Mouse (Mus musculus) forebrain, embryonic 16.5 days (tissue): ENCODE results near the gene Nploc4. TPM values are rescaled to one million over a fixed set of nuclear protein-coding genes. Genes with fewer than 3 reads are reported as not detected.

Source experiments
- ATAC-seq: fragments of 200-750 bp; cut with Nextera tagmentation; 2 replicates; pipeline ENCODE4 v1.8.0; 2017; ENCODE audit warnings: mild to moderate bottlenecking, moderate library complexity
- H3K27ac ChIP-seq: fragments of 300-500 bp; sonication (generic); 2 replicates; pipeline ENCODE4 v1.5.1; 2014; ENCODE audit warnings: low read length, control low read depth
- H3K27me3 ChIP-seq: fragments of 300-500 bp; sonication (generic); replicated peaks from 2 replicates; pipeline ENCODE4 v1.6.1; 2014; ENCODE audit warnings: low read length; ENCODE audit not compliant: control insufficient read depth, insufficient read depth
- H3K36me3 ChIP-seq: fragments of 300-500 bp; sonication (generic); 2 replicates; pipeline ENCODE4 v1.6.1; 2014; ENCODE audit not compliant: control insufficient read depth, insufficient read depth
- H3K4me1 ChIP-seq: fragments of 300-500 bp; sonication (generic); replicated peaks from 2 replicates; pipeline ENCODE4 v1.6.1; 2014; ENCODE audit warnings: low read length; ENCODE audit not compliant: control insufficient read depth, insufficient read depth
- H3K4me2 ChIP-seq: fragments of 300-500 bp; sonication (generic); 2 replicates; pipeline ENCODE4 v1.6.1; 2014; ENCODE audit warnings: mild to moderate bottlenecking, low read length, control low read depth
- H3K4me3 ChIP-seq: fragments of 300-500 bp; sonication (generic); replicated peaks from 2 replicates; pipeline ENCODE4 v1.5.1; 2014; ENCODE audit warnings: mild to moderate bottlenecking, low read length, control low read depth
- H3K9ac ChIP-seq: fragments of 300-500 bp; sonication (generic); replicated peaks from 2 replicates; pipeline ENCODE4 v1.6.1; 2014; ENCODE audit warnings: low read depth, low read length, control low read depth
- H3K9me3 ChIP-seq: fragments of 300-500 bp; sonication (generic); 2 replicates; pipeline ENCODE4 v1.6.1; 2016; ENCODE audit warnings: low read length; ENCODE audit not compliant: control insufficient read depth
- WGBS: fragments of 180-500 bp; shearing (Covaris S2); extraction: QIAGEN DNeasy Blood & Tissue Kit; methylation state at CpG from one replicate; pipeline ENCODE4 v1.1.7; 2014; 5-methylcytosine and 5-hydroxymethylcytosine counted together
- polyA plus RNA-seq: library from polyadenylated mRNA; unstranded; fragments of >200 nt; fragmentation: Nextera tagmentation; extraction: Ambion mirVana; gene quantifications from 2 replicates; pipeline ENCODE4 v1.2.1, GENCODE M21; 2015

The Nploc4 gene
- polyA plus RNA-seq, 1 experiment from 2014 or later = 32.0 TPM

DNA sequence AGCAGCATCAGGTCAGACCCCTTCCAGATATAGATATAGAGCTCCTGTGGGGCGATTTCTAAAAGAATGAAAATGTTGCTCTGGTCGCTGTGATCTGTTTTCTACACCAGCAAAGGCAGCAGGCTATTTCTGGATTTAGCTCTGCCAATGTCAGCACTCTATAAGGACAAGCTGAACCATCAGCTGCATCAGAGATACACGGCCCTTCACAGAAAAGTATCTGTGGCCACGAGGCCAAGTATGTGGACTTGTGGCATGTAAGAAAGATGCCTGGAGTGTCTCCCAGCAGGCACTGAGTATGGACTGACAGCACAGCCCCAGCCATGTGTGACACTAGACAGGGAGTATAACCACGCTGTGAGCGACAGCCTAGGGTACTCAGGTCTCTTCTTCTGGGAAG is 50.9 kb downstream of the Nploc4 start:
- Histone ChIP-seq H3K4me3 (no peak overlapping the region), H3K27me3 (no peaks in the 10 kb centered on the region), H3K4me2 (no peak overlapping the region), H3K27ac (no peak overlapping the region), H3K4me1 (no peaks in the 10 kb centered on the region), H3K36me3 (peaks cover 26% of the 10 kb centered on the region), H3K9me3 (no peaks in the 10 kb centered on the region), H3K9ac (no peak overlapping the region)
- WGBS = 94% methylated on average over 6 of the region's 6 CpGs
- no peak for ATAC-seq

DNA sequence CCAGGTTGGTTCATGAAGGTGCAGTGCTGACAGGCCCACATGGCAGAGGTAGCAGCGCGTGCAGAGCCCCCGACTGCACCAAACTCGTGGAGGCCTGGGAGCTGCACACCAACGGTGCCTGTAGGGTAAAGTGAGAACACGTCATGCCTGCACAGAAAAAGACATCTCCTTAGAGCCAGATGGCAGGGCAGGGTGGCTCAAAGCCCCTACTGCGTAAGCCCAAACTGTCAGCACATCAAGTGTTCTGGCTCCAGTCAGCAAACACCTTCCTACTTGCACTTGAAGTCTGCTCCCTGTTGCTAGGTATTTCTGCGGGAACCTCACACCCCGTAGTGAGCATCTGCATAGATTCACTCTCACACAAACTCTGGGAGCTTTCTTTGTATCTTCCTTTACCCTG is 55.0 kb downstream of the Nploc4 start:
- Histone ChIP-seq H3K9ac (no peak overlapping the region), H3K4me2 (no peak overlapping the region), H3K4me1 (peaks cover 14% of the 10 kb centered on the region)

DNA sequence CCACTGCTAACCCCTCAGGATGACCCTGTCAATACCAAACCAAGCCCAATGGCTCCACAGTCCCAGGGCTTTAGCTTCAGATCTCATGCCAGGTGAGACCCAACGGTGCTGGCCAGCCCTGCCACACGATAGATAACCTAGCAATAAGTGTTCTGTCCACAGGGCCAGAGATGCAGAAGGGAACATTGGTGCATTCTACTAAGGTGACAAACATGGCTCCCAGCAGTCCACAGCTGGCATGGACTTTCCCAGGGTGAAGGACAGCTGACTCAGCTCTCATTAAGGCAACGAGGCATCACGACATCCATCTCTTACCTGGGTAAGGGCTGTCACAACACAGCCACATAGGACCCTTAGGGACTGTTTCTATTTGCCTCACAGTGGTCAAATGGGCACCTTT is 56.4 kb downstream of the Nploc4 start:
- Histone ChIP-seq H3K27me3 (no peaks in the 10 kb centered on the region), H3K4me3 (no peak overlapping the region), H3K9ac (no peak overlapping the region), H3K4me1 (peaks cover 27% of the 10 kb centered on the region), H3K9me3 (no peaks in the 10 kb centered on the region), H3K36me3 (peaks cover 26% of the 10 kb centered on the region), H3K27ac (no peak overlapping the region), H3K4me2 (no peak overlapping the region)
- ATAC-seq = no peak
- WGBS = 92% methylated on average over 4 of the region's 4 CpGs

More for the DNA sequence above, 55.0 kb downstream of the Nploc4 start:
- Histone ChIP-seq H3K4me3 (no peak overlapping the region), H3K27me3 (no peaks in the 10 kb centered on the region), H3K27ac (no peak overlapping the region), H3K36me3 (peaks cover 26% of the 10 kb centered on the region), H3K9me3 (no peaks in the 10 kb centered on the region)
- WGBS = 92% methylated on average over 9 of the region's 9 CpGs
- no peak for ATAC-seq

DNA sequence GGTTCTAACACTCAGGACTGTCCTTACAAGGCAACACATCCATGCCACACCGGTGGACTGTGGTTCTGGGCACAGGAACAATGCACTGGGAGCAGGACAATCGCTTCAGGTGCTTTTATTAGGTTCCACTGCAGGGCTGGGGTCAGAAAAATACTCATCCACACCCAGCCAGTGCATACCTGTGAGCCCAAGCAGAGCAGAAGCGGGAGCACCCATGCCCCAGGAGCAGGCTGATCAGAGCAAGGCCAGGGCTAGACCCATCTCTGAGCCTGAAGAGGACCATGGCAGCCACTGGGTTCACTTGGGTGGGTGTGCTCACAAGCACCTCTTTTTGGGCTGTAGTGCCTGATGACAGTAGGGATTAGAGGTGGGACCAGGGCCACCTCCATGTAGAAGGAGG is 57.2 kb downstream of the Nploc4 start:
- WGBS = 95% methylated on average over 3 of the region's 3 CpGs
- Histone ChIP-seq H3K9me3 (no peaks in the 10 kb centered on the region), H3K27ac (no peak overlapping the region), H3K9ac (no peak overlapping the region), H3K4me2 (no peak overlapping the region), H3K27me3 (no peaks in the 10 kb centered on the region), H3K4me3 (no peak overlapping the region), H3K36me3 (peaks cover 30% of the 10 kb centered on the region), H3K4me1 (peaks cover 28% of the 10 kb centered on the region)
- ATAC-seq = no peak

DNA sequence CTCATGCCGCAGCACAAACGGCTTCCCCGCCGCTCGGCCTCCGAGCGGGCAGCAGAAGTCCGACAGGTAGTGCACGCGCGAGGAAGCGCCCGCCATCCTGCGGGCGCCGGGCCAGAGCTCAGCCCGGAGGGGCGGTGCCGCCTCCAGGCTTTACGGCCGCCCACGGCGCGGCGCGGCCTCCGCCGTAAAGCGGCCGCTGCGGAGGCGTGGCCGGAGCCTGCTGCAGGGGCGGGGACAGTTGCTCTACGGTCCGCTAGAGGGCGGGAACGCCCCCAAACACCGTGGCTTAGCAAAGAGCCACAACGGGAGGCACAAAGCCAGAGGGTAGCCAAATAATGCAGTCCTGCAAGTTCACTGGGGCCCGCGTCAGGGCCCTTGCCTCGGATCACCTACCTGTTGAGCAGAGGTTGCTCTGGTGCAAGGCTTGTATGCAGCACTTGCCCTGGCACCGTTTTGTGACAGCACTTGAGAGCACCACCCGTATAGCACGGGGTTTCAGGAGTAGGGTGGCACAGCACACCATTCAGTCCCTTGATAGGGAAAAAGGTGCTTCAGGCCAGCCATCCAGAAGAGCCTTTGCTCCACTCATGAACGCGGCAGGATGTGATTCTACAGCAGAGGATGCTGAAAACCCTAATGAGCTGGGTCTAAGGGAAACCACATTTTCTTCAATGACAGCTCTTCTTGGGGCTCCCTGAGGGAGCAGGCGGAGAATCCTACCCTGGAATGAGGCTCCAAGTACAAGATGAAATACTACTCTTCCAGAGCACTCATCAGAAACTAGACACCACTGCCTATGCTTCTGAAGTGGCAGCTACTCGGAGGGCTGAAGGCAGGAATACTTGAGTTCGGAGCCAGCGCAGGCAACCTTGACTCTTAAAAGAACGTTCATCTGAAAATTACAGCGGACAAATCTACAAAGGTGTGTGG is 58.6 kb downstream of the Nploc4 start, which contains the start of gene Faap100:
Gene Faap100 (minus strand): TSS at position 154 of the 930 bp plus-strand sequence.
- peaks cover 34% of the 10 kb centered on the region for H3K36me3 ChIP-seq
- peak within 1 kb of the TSS; percentile 92 for H3K4me3 ChIP-seq
- peak within 1 kb of the TSS; percentile 87 for H3K9ac ChIP-seq
- H3K9me3 ChIP-seq = no peaks in the 10 kb centered on the region
- no peaks in the 10 kb centered on the region for H3K27me3 ChIP-seq
- peak; percentile 84 for ATAC-seq
- 9% methylated on average over 53 of the region's 54 CpGs for WGBS
- peaks cover 33% of the 10 kb centered on the region for H3K4me1 ChIP-seq
- H3K4me2 ChIP-seq = peak within 1 kb of the TSS; percentile 94
- H3K27ac ChIP-seq = peak within 1 kb of the TSS; percentile 81

DNA sequence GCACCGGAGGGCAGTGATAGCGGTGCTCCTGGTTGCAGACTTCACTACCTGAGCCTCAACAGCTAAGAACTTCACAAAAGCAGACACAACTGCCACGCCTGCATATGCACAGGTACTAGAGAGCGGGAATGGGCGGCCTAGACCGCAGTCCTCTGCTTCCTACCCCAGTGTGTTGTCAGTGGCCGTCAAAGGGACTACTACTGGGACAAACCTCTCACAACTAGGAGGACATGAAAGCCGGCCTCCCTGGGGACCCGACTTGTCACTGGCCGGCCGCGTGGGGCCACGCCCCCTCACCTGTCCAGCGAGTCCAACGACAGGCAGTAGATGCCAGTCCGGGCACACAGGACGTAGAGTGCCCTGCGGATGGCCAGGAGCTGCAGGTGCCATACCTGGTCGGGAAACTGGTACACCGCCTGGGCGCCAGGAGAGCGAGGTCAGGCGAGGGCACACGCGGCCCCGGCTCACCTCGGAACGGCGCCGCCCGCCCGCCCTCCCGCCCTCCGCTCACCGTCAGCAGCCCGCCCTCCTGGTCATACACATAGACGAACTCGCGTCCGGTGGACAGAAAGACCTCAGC is 59.4 kb downstream of the Nploc4 start:
- Histone ChIP-seq H3K27me3 (no peaks in the 10 kb centered on the region), H3K9me3 (no peaks in the 10 kb centered on the region), H3K9ac (peak overlapping the region; percentile 87), H3K4me1 (peaks cover 35% of the 10 kb centered on the region), H3K4me3 (peak overlapping the region; percentile 92), H3K4me2 (peak overlapping the region; percentile 94), H3K27ac (peak overlapping the region; percentile 81; the same call in 1 of the 2 replicates), H3K36me3 (peaks cover 34% of the 10 kb centered on the region)
- ATAC-seq = peak; percentile 16
- 3% methylated on average over 35 of the region's 40 CpGs for WGBS

DNA sequence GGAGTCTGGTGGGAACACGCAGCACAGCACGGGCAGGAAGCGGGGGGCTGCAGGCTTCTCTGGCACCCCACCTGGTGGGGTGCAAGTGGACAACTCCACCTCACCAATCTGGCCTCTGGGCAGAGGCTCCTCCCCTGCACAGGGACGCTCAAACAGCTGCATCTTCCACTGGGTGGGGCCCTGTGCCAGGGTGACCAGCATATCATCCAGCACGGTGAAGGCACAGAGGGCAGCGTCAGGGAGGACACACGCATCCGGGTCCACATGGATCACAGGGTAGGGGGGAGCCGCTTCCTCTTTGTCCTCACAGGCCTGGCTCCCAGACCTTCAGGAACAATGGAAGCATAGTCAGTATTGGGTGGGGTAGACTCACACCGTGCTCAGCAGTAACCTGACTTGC is 60.2 kb downstream of the Nploc4 start:
- Histone ChIP-seq H3K27ac (no peak overlapping the region), H3K36me3 (peaks cover 33% of the 10 kb centered on the region), H3K27me3 (no peaks in the 10 kb centered on the region), H3K4me3 (peak overlapping the region; percentile 92), H3K9me3 (no peaks in the 10 kb centered on the region), H3K9ac (peak overlapping the region; percentile 87), H3K4me1 (peaks cover 35% of the 10 kb centered on the region), H3K4me2 (peak overlapping the region; percentile 94)
- no peak for ATAC-seq
- WGBS = 72% methylated on average over 10 of the region's 10 CpGs

DNA sequence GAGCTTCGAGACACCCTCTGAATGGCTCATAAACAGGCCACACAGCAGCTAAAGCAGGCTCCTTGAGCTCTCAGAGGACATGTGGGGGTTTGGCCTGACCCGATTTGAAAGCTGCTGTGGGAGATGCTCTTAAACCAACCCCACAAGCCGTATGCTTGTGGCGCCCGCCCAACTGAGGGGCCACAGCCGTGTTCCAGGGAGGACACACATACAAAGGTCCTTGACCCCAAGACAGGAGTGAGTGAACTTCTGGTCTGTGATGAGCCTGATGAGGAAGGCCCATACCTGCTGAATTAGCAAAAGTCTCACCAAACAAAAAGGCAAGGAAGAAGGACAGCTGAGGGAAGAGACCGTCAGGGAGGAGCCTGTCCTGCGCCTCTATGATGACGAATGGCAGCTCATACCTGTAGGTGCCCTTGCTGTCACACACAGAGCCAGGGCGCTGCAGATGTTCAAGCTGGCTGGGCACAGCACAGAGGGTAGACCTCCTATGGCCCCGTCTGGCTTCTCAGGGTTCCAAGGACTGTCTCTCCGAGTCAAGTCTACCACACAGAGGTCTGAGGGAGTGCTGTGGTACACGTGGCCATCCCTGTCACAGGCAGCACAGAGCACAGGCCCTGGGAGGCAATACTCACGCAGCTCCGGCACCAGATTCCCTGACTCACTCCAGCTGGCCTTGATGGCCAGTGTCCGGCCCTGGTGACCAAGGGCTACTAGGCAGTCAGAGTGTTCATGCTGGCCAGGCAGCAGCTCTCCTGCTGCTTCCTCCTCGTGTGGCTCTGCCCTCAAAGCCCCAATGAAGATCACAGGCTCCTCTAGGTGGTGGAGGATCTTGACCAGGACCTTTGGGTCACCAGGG is 61.0 kb downstream of the Nploc4 start:
- Histone ChIP-seq H3K27ac (no peak overlapping the region), H3K4me1 (peaks cover 35% of the 10 kb centered on the region), H3K4me3 (no peak overlapping the region), H3K4me2 (peak overlapping the region; percentile 94), H3K36me3 (peaks cover 28% of the 10 kb centered on the region), H3K9me3 (no peaks in the 10 kb centered on the region), H3K9ac (no peak overlapping the region), H3K27me3 (no peaks in the 10 kb centered on the region)
- ATAC-seq = no peak
- WGBS = 89% methylated on average over 17 of the region's 17 CpGs

DNA sequence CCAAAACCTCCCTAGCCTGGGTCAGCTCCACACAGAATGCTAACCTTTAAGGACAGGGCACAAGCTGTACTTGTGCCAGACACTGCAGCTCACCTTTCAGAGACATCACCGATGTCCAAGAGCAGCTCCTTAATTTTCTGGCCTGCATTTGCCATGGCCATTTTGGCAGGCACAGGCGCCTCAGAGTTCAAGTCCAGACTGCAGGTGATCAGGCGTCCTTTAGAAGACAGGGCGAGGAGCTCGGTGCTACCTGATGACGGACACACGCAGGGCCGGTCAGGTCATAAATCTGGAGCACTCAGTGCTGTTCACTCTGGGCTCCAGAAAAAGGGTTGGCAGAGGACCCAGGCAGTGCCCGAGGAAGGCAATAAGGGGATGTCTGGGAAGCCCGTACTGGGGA is 62.2 kb downstream of the Nploc4 start:
- ATAC-seq = no peak
- Histone ChIP-seq H3K9me3 (no peaks in the 10 kb centered on the region), H3K4me1 (peaks cover 35% of the 10 kb centered on the region), H3K4me2 (no peak overlapping the region), H3K4me3 (no peak overlapping the region), H3K27ac (no peak overlapping the region), H3K36me3 (peaks cover 24% of the 10 kb centered on the region), H3K27me3 (no peaks in the 10 kb centered on the region), H3K9ac (no peak overlapping the region)
- WGBS = 94% methylated on average over 10 of the region's 10 CpGs
